Comparison of ENCODE assay signal across 36 mouse cellular contexts in genomic region chr12:41689809-41690208, GRCm38 (mm10).
"Had no signal": no experiment of that assay in that cellular context is flagged by ENCODE, and none has a peak within 500 bp of the region (broad histone marks: within the 10 kb centered on the region; RNA-seq: fewer than 3 reads in every experiment).

No protein-coding gene starts in this region.

- H3K4me1 ChIP-seq: heart, embryonic 10.5 days; heart, embryonic 12.5 days; heart, embryonic 13.5 days; heart, embryonic 15.5 days; hindbrain, embryonic 10.5 days; hindbrain, embryonic 12.5 days; hindbrain, embryonic 13.5 days; hindbrain, embryonic 15.5 days; intestine, embryonic 15.5 days; kidney, embryonic 15.5 days had no signal

- H3K4me2 ChIP-seq: heart, embryonic 11.5 days; heart, embryonic 12.5 days; heart, embryonic 13.5 days; heart, embryonic 15.5 days; hindbrain, embryonic 12.5 days; hindbrain, embryonic 13.5 days; hindbrain, embryonic 14.5 days; hindbrain, embryonic 15.5 days; intestine, embryonic 15.5 days; kidney, embryonic 15.5 days had no signal

- H3K9ac ChIP-seq: heart, embryonic 12.5 days; heart, embryonic 13.5 days; heart, embryonic 15.5 days; hindbrain, embryonic 12.5 days; hindbrain, embryonic 13.5 days; hindbrain, embryonic 14.5 days; hindbrain, embryonic 15.5 days; intestine, embryonic 15.5 days; kidney, embryonic 15.5 days had no signal

- H3K27me3 ChIP-seq: heart, embryonic 12.5 days; heart, embryonic 13.5 days; heart, embryonic 15.5 days; hindbrain, embryonic 12.5 days; hindbrain, embryonic 13.5 days; hindbrain, embryonic 15.5 days; intestine, embryonic 15.5 days; kidney, embryonic 15.5 days had no signal

- DNase-seq: heart, adult 2 months; heart, postnatal 10 days; heart, postnatal 14 days; heart, postnatal 36 days; heart, postnatal 4 days; kidney, adult 11 months; kidney, adult 18-20 months; kidney, adult 2 months; kidney, adult 8-10 months; kidney, adult 9 months; kidney, postnatal 10 days; kidney, postnatal 14 days; kidney, postnatal 25 days; kidney, postnatal 36 days; kidney, postnatal 4 days; layer of hippocampus, adult 9-11 months; layer of hippocampus, postnatal 36 days had no signal

- H3K4me3 ChIP-seq: heart, adult 2 months; heart, embryonic 10.5 days; heart, embryonic 12.5 days; heart, embryonic 13.5 days; heart, embryonic 15.5 days; hindbrain, embryonic 10.5 days; hindbrain, embryonic 12.5 days; hindbrain, embryonic 13.5 days; hindbrain, embryonic 15.5 days; intestine, embryonic 15.5 days; kidney, embryonic 15.5 days; layer of hippocampus, adult 2 months had no signal

- ATAC-seq: hindbrain, embryonic 16.5 days; hindbrain, postnatal 0 days; inflammation-experienced regulatory T-cells, adult 6 months; intestine, embryonic 15.5 days; intestine, embryonic 16.5 days; intestine, postnatal 0 days had no signal

- H3K27ac ChIP-seq: heart, adult 2 months; heart, embryonic 10.5 days; heart, embryonic 13.5 days; heart, embryonic 15.5 days; hindbrain, embryonic 10.5 days; hindbrain, embryonic 12.5 days; hindbrain, embryonic 13.5 days; hindbrain, embryonic 14.5 days; hindbrain, embryonic 15.5 days; hindbrain, postnatal 0 days; intestine, embryonic 15.5 days; kidney, embryonic 15.5 days; kidney, postnatal 0 days; layer of hippocampus, adult 2 months had no signal

- H3K36me3 ChIP-seq: heart, embryonic 10.5 days; heart, embryonic 12.5 days; heart, embryonic 13.5 days; heart, embryonic 15.5 days; hindbrain, embryonic 10.5 days; hindbrain, embryonic 12.5 days; hindbrain, embryonic 13.5 days; hindbrain, embryonic 15.5 days; intestine, embryonic 15.5 days; kidney, embryonic 15.5 days had no signal

- H3K9me3 ChIP-seq: heart, embryonic 10.5 days; heart, embryonic 12.5 days; heart, embryonic 13.5 days; heart, embryonic 15.5 days; hindbrain, embryonic 10.5 days; hindbrain, embryonic 12.5 days; hindbrain, embryonic 13.5 days; hindbrain, embryonic 15.5 days; intestine, embryonic 15.5 days; kidney, embryonic 15.5 days had no signal
